Mouse (Mus musculus) neural tube, embryonic 14.5 days (tissue): ENCODE results near the gene 1700088E04Rik. TPM values are rescaled to one million over a fixed set of nuclear protein-coding genes. Genes with fewer than 3 reads are reported as not detected.
A peak's percentile ranks its signal among the peaks of the same experiment; 100 is the strongest.

Experiments used
- ATAC-seq: fragments of 200-750 bp; cut with Nextera tagmentation; 2 replicates; pipeline ENCODE4 v1.8.0; 2017; ENCODE audit warnings: low read depth, mild to moderate bottlenecking, moderate TSS enrichment, moderate library complexity
- H3K27ac ChIP-seq: fragments of 300-500 bp; sonication (generic); 2 replicates; pipeline ENCODE4 v1.5.1; 2014; ENCODE audit warnings: low read depth, mild to moderate bottlenecking, control low read depth, low read length, moderate library complexity, mixed read lengths
- H3K27me3 ChIP-seq: fragments of 300-500 bp; sonication (generic); 2 replicates; pipeline ENCODE4 v1.6.1; 2014; ENCODE audit warnings: low read length; ENCODE audit not compliant: control insufficient read depth, insufficient read depth
- H3K36me3 ChIP-seq: fragments of 300-500 bp; sonication (generic); 2 replicates; pipeline ENCODE4 v1.6.1; 2014; ENCODE audit warnings: low read length, mixed read lengths; ENCODE audit not compliant: control insufficient read depth, insufficient read depth
- H3K4me1 ChIP-seq: fragments of 300-500 bp; sonication (generic); 2 replicates; pipeline ENCODE4 v1.6.1; 2014; ENCODE audit warnings: low read length; ENCODE audit not compliant: control insufficient read depth, insufficient read depth
- H3K4me2 ChIP-seq: fragments of 300-500 bp; sonication (generic); 2 replicates; pipeline ENCODE4 v1.6.1; 2014; ENCODE audit warnings: mild to moderate bottlenecking, low read depth, low read length, control low read depth
- H3K4me3 ChIP-seq: fragments of 300-500 bp; sonication (generic); 2 replicates; pipeline ENCODE4 v1.5.1; 2014; ENCODE audit warnings: low read depth, low read length, control low read depth, mixed read lengths
- H3K9ac ChIP-seq: fragments of 300-500 bp; sonication (generic); replicated peaks from 2 replicates; pipeline ENCODE4 v1.6.1; 2014; ENCODE audit warnings: low read depth, mild to moderate bottlenecking, control low read depth, low read length, mixed read lengths
- H3K9me3 ChIP-seq: fragments of 300-500 bp; sonication (generic); 2 replicates; pipeline ENCODE4 v1.6.1; 2016; ENCODE audit warnings: low read length; ENCODE audit not compliant: control insufficient read depth
- WGBS: fragments of 180-500 bp; shearing (Covaris S2); extraction: QIAGEN DNeasy Blood & Tissue Kit; methylation state at CpG from one replicate; pipeline ENCODE4 v1.1.7; 2014; 5-methylcytosine and 5-hydroxymethylcytosine counted together
- polyA plus RNA-seq: library from polyadenylated mRNA; unstranded; fragments of >200 nt; fragmentation: Nextera tagmentation; extraction: Ambion mirVana; gene quantifications from 2 replicates; pipeline ENCODE4 v1.2.1, GENCODE M21; 2014

The 1700088E04Rik gene
- 13.3 and 18.0 TPM in 2 replicates for polyA plus RNA-seq

DNA sequence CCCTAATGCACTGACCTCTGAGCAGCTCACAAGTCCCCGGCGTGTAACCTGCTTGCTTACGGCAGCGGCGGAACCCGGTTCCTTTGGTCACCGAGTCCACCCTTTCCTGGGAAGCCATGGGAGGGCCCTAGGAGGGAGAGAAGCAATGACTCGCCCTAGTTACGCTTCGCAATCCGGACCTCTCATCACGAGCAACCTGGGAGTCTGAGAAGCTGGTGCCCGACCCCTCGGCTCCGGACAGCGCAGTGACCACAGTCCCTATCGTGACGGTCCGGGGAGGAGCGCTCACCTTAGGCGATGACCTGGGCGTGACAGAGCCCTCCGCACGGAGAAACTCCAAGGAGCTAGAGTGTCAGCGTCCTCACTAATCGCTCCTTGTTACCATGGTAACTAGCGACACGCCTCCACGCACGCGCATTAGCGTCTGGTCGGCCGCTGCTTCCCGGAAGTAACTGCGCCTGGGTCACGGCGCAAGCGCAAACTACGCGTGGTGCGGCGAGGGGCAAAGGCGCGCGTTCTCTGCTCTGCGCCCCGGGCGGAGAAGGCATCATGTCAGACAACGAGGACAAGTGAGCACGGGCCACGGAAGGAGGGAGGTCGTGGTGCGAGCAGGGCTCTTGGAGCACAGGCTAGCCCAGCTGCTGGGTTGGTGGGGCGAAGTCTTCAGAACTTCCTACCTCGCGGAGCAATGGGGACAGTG is at the start of gene 1700088E04Rik, which contains the start of gene Polr2f:
1700088E04Rik (minus strand) TSS at position 388 of the 700 bp plus-strand sequence.
Polr2f (plus strand) TSS at position 144 of the 700 bp plus-strand sequence.
- under 1% methylated on average over 57 of the region's 57 CpGs for WGBS
- no peaks in the 10 kb centered on the region; the same call in 1 of the 2 replicates for H3K36me3 ChIP-seq
- peak within 1 kb of the TSS; percentile 91 for H3K4me2 ChIP-seq
- H3K4me3 ChIP-seq, result peak within 1 kb of the TSS; percentile 88
- H3K4me1 ChIP-seq, result peaks cover 9% of the 10 kb centered on the region
- no peak within 1 kb of the TSS for H3K27ac ChIP-seq
- H3K27me3 ChIP-seq, result no peaks in the 10 kb centered on the region
- H3K9me3 ChIP-seq, result no peaks in the 10 kb centered on the region
- peak within 1 kb of the TSS; percentile 74 for H3K9ac ChIP-seq
- ATAC-seq, result peak; percentile 91

GRCm38 (mm10) chr15:79187819-79188218 is 46.8 kb upstream of the 1700088E04Rik start:
- no peak overlapping the region for H3K4me3 ChIP-seq
- no peak for ATAC-seq
- no peaks in the 10 kb centered on the region for H3K4me1 ChIP-seq
- no peak overlapping the region for H3K9ac ChIP-seq
- no peak overlapping the region for H3K4me2 ChIP-seq
- WGBS, result 94% methylated on average over 8 of the region's 8 CpGs
- no peak overlapping the region for H3K27ac ChIP-seq
- H3K9me3 ChIP-seq, result no peaks in the 10 kb centered on the region
- H3K27me3 ChIP-seq, result no peaks in the 10 kb centered on the region
- no peaks in the 10 kb centered on the region for H3K36me3 ChIP-seq

- Histone ChIP-seq H3K27ac (no peak overlapping the region), H3K4me3 (no peak overlapping the region), H3K36me3 (no peaks in the 10 kb centered on the region), H3K27me3 (no peaks in the 10 kb centered on the region), H3K9ac (no peak overlapping the region), H3K9me3 (no peaks in the 10 kb centered on the region), H3K4me1 (no peaks in the 10 kb centered on the region), H3K4me2 (no peak overlapping the region)
- ATAC-seq, result no peak
- 83% methylated on average over 10 of the region's 10 CpGs for WGBS
These were observed 44.2 kb upstream of the 1700088E04Rik start for GRCm38 (mm10) chr15:79185213-79185612.

- Histone ChIP-seq H3K27me3 (no peaks in the 10 kb centered on the region), H3K4me2 (no peak overlapping the region), H3K9ac (no peak overlapping the region), H3K4me3 (no peak overlapping the region), H3K36me3 (no peaks in the 10 kb centered on the region), H3K9me3 (no peaks in the 10 kb centered on the region), H3K27ac (no peak overlapping the region), H3K4me1 (no peaks in the 10 kb centered on the region)
- 45% methylated on average over 6 of the region's 6 CpGs for WGBS
- ATAC-seq, result no peak
These were observed 35.9 kb upstream of the 1700088E04Rik start for GRCm38 (mm10) chr15:79176905-79177304.

DNA sequence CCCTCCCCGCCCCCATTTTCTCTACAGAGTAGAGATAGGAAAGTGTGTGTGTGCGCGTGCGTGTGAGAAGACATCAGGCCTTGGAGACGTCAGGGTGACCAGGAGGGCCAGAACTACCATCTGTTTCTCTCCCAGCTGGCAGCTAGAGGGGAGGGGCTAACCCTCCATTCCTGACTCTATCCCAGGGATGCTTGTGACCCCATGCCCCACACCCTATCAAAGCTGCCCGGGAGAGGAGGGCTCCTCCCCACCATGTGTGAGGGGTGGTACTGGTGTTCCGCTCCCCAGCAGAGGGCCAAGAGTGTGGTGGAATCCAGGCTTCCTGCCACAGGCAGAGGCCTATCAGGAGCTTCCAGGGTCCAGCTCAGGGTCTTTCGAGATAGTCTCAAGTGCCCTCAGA is 25.7 kb upstream of the 1700088E04Rik start:
- Histone ChIP-seq H3K9ac (no peak overlapping the region), H3K27me3 (peaks cover 30% of the 10 kb centered on the region), H3K4me3 (no peak overlapping the region), H3K4me2 (no peak overlapping the region; the same call in 1 of the 2 replicates), H3K27ac (peak overlapping the region; percentile 24; the same call in 1 of the 2 replicates), H3K4me1 (no peaks in the 10 kb centered on the region), H3K36me3 (no peaks in the 10 kb centered on the region), H3K9me3 (no peaks in the 10 kb centered on the region)
- 45% methylated on average over 8 of the region's 8 CpGs for WGBS
- ATAC-seq, result peak; percentile 45; the same call in 1 of the 2 replicates

DNA sequence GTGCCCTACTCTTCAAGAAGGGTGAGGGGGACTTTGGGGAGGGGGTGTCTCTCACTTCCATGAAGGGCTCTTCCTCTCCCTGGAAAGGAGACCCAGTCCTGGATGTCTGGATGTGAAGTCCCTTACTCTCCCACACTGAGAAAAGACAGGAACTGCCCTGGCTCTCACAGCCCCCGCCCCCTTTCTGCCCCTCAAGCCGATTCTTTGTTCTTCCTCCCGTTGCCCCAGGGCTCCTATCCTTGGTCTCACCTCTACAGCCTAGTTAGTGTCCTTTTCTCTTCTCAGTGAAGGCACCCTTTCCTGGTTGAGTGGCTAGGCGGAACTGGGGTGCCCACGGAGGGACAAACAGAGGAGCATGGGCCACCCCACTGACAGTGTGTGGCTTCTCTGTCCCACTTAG is 24.1 kb upstream of the 1700088E04Rik start, which contains the start of gene Sox10:
Sox10 (minus strand) TSS at position 101 of the 400 bp plus-strand sequence.
- no peaks in the 10 kb centered on the region for H3K4me1 ChIP-seq
- ATAC-seq, result no peak
- peak within 1 kb of the TSS; percentile 20 for H3K4me2 ChIP-seq
- H3K9me3 ChIP-seq, result no peaks in the 10 kb centered on the region
- WGBS, result 49% methylated on average over 5 of the region's 5 CpGs
- H3K9ac ChIP-seq, result peak within 1 kb of the TSS; percentile 26; the same call in 1 of the 2 replicates
- peaks cover 31% of the 10 kb centered on the region for H3K27me3 ChIP-seq
- peak within 1 kb of the TSS; percentile 44; the same call in 1 of the 2 replicates for H3K27ac ChIP-seq
- peak within 1 kb of the TSS; percentile 24; the same call in 1 of the 2 replicates for H3K4me3 ChIP-seq
- no peaks in the 10 kb centered on the region for H3K36me3 ChIP-seq

- Histone ChIP-seq H3K27me3 (peaks cover 31% of the 10 kb centered on the region), H3K36me3 (no peaks in the 10 kb centered on the region), H3K4me2 (no peak overlapping the region), H3K27ac (no peak overlapping the region), H3K4me3 (peak overlapping the region; percentile 24; the same call in 1 of the 2 replicates), H3K4me1 (no peaks in the 10 kb centered on the region), H3K9me3 (no peaks in the 10 kb centered on the region), H3K9ac (no peak overlapping the region; the same call in 1 of the 2 replicates)
- WGBS, result 5% methylated on average over 14 of the region's 15 CpGs
- peak; percentile 28; the same call in 1 of the 2 replicates for ATAC-seq
These were observed 23.2 kb upstream of the 1700088E04Rik start for GRCm38 (mm10) chr15:79164251-79164650.

DNA sequence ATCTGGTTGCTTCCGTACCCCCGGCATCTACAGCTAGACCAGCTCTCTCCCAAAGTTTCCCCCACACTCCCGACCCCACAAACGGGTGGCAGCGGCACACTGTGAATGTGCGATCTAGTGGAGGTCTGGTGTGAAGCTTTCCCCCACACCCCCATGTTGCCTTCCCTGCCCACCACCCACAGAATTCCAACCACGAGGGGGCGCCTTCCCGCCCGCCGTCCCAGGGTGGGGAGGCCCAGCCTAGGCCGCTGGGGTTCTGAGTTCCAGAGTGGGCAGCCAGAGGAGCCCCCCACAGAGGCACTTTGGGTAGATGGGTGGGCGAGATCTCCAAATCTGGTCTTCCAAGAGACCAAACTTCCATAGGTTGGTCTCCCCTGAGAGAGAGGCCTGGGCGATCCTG is 21.8 kb upstream of the 1700088E04Rik start:
- H3K4me1 ChIP-seq, result no peaks in the 10 kb centered on the region
- no peaks in the 10 kb centered on the region for H3K36me3 ChIP-seq
- peak overlapping the region; percentile 32; the same call in 1 of the 2 replicates for H3K9ac ChIP-seq
- H3K4me2 ChIP-seq, result no peak overlapping the region
- no peak for ATAC-seq
- WGBS, result 40% methylated on average over 14 of the region's 14 CpGs
- no peaks in the 10 kb centered on the region for H3K9me3 ChIP-seq
- peak overlapping the region; percentile 24 for H3K4me3 ChIP-seq
- H3K27ac ChIP-seq, result no peak overlapping the region
- H3K27me3 ChIP-seq, result peaks cover 31% of the 10 kb centered on the region

DNA sequence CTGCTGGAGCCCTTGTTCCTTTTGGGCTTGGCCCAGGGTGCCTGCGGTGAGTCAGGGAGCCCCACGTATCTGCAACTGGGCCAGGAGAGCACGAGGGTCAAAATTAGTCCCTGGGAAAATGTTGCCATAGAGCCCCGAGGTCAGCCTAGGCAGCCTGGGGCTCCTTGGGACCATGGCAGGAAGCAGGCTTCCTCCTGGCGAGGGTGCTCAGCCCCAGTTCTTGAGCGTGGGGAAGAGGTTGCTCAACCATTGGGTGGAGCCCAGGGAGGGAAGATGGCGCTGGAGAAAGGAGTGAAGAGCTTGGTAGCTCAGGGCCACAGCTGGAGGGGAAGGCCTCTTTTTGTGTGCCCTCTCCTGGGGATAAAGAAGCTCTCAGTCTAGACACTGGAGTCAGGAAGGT is 21.2 kb upstream of the 1700088E04Rik start:
- H3K36me3 ChIP-seq, result no peaks in the 10 kb centered on the region
- H3K4me1 ChIP-seq, result no peaks in the 10 kb centered on the region
- peak overlapping the region; percentile 11 for H3K4me2 ChIP-seq
- H3K27me3 ChIP-seq, result peaks cover 31% of the 10 kb centered on the region
- H3K4me3 ChIP-seq, result peak overlapping the region; percentile 24
- no peak overlapping the region for H3K27ac ChIP-seq
- whole genome bisulfite sequencing, result 70% methylated on average over 7 of the region's 7 CpGs
- H3K9ac ChIP-seq, result 0 out of 2 replicates have a peak overlapping the region, but pooled peaks have one; percentile 28
- no peak for ATAC-seq
- H3K9me3 ChIP-seq, result no peaks in the 10 kb centered on the region
